Mouse (Mus musculus): Measurements from ENCODE around the gene Tnxb. TPM values are rescaled to one million over a fixed set of nuclear protein-coding genes. Genes with fewer than 3 reads are reported as not detected.
A peak's percentile ranks its signal among the peaks of the same experiment; 100 is the strongest.

Gene Tnxb
- polyA plus RNA-seq, 1 experiment from 2014 or later = 3.1 TPM

DNA sequence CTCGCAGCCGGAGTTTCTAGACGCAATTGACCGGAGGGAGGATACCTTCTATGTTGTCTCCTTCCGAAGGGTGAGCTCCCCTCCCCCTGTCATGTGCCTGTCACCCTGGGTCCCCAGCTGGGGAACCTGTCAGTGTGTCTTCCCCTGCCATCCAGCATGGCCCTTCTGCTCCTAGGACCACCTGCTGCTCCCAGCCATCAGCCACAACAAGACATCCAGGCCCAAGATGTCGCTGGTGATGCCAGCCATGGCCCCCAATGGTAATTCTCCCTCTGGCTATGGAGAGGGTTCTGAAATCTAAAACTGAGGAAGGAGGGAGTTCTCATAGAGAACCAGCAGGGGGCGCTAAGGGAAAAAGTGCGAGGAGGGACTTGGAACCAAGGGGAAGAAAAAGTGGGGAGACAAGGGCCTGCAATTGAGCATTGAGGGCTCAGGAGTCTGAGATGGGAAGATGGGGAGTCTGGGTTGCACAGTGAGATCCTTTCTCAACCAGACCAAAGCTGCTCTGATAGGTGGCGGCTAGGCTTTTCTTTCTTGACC is 16.5 kb upstream of the Tnxb start:
- Histone ChIP-seq H3K27ac (replicated peaks; ENCODE audit: low read depth, low read length) (no peak overlapping the region), H3K36me3 (ENCODE audit: control insufficient read depth, insufficient read depth, low read length) (peaks cover 42% of the 10 kb centered on the region), H3K27me3 (replicated peaks; ENCODE audit: control insufficient read depth, insufficient read depth, low read length) (no peaks in the 10 kb centered on the region), H3K9ac (ENCODE audit: low read depth, low read length) (no peak overlapping the region), H3K4me2 (ENCODE audit: low read depth, low read length) (no peak overlapping the region), H3K4me1 (ENCODE audit: control insufficient read depth, insufficient read depth, low read length) (peaks cover 7% of the 10 kb centered on the region), H3K4me3 (ENCODE audit: low read depth, low read length) (no peak overlapping the region), H3K9me3 (ENCODE audit: control insufficient read depth, low read length) (no peaks in the 10 kb centered on the region)
- DNase-seq (ENCODE audit: low spot score) (no peak), ATAC-seq (ENCODE audit: low read depth) (no peak)
- 63% methylated on average over 9 of the region's 9 CpGs for WGBS

DNA sequence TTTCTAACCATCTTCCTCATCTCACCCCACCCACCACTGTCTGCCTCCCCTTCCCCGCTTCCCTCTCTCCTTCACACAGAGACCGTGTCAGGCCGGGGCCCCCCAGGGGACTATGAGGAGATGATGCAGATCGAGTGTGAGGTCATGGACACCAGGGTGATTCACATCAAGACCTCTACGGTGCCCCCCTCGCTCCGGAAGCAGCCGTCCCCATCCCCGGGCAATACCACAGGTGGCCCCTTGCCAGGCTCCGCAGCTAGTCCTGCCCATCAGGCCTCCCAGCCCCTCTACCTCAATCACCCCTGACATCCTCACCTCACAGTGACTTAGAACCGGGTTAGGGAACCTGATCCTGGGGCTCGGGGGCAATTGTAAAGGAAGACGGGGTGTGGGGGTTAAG is 15.9 kb upstream of the Tnxb start:
- Histone ChIP-seq H3K27me3 (replicated peaks; ENCODE audit: control insufficient read depth, insufficient read depth, low read length) (0 out of 2 replicates have a peak, but pooled peaks cover 5% of the 10 kb centered on the region), H3K9me3 (ENCODE audit: control insufficient read depth, low read length) (no peaks in the 10 kb centered on the region), H3K4me3 (ENCODE audit: low read depth, low read length) (no peak overlapping the region), H3K4me1 (ENCODE audit: control insufficient read depth, insufficient read depth, low read length) (peaks cover 7% of the 10 kb centered on the region), H3K4me2 (ENCODE audit: low read depth, low read length) (no peak overlapping the region), H3K27ac (replicated peaks; ENCODE audit: low read depth, low read length) (no peak overlapping the region), H3K36me3 (ENCODE audit: control insufficient read depth, insufficient read depth, low read length) (peaks cover 37% of the 10 kb centered on the region), H3K9ac (ENCODE audit: low read depth, low read length) (no peak overlapping the region)
- 86% methylated on average over 13 of the region's 13 CpGs for WGBS
- DNase-seq (ENCODE audit: low spot score) (no peak), ATAC-seq (ENCODE audit: low read depth) (no peak)

DNA sequence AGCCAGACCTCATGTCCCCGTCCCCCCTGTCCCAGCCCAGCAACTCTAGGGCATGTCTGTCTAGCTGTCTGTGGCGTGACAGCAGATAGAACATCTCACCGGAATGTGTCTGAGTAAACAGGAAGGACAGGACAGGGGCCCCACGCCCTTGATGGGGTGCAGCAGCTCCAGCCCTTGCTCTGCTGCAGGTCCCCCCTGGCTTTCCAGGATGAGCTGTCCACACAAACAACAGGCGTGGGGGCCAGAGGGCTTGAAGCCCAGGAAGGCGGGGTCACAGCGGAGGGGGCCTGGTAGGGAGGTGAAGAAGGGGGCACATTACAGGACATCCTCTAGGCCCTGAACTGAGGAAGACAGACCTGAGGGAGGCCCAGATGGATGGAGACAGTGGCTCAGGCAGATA is 15.2 kb upstream of the Tnxb start:
- H3K4me1 ChIP-seq (ENCODE audit: control insufficient read depth, insufficient read depth, low read length) = peaks cover 7% of the 10 kb centered on the region
- no peak overlapping the region for H3K9ac ChIP-seq (ENCODE audit: low read depth, low read length)
- H3K36me3 ChIP-seq (ENCODE audit: control insufficient read depth, insufficient read depth, low read length) = peaks cover 34% of the 10 kb centered on the region
- 79% methylated on average over 7 of the region's 7 CpGs for WGBS
- H3K9me3 ChIP-seq (ENCODE audit: control insufficient read depth, low read length) = no peaks in the 10 kb centered on the region
- ATAC-seq (ENCODE audit: low read depth) = no peak
- no peak overlapping the region for H3K4me2 ChIP-seq (ENCODE audit: low read depth, low read length)
- H3K27me3 ChIP-seq (replicated peaks; ENCODE audit: control insufficient read depth, insufficient read depth, low read length) = 0 out of 2 replicates have a peak, but pooled peaks cover 10% of the 10 kb centered on the region
- no peak overlapping the region; the same call in 1 of the 2 replicates for H3K27ac ChIP-seq (replicated peaks; ENCODE audit: low read depth, low read length)
- H3K4me3 ChIP-seq (ENCODE audit: low read depth, low read length) = no peak overlapping the region
- no peak for DNase-seq (ENCODE audit: low spot score)

DNA sequence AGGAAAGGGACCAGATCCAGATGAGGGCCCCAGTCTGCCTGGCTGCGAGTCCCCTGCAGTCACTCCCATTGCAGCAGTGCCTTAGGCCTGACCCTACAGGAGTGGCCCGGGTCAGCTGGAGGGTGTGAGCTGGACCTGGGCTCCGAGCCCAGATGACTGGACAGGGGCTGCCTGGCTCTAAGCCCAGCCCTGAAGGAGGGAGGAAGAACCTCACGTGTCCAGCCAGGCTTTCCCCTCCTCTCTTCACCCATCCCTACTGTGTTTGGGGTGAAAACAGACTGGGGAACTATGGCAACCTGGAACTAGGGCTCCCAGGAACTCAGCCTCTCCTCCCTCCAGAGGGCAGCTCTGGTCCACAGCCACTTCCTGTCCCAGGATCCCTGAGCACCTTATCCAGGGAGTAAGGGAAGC is 14.7 kb upstream of the Tnxb start:
- Histone ChIP-seq H3K36me3 (ENCODE audit: control insufficient read depth, insufficient read depth, low read length) (peaks cover 30% of the 10 kb centered on the region), H3K4me2 (ENCODE audit: low read depth, low read length) (no peak overlapping the region), H3K27ac (replicated peaks; ENCODE audit: low read depth, low read length) (peak overlapping the region; percentile 58; the same call in 1 of the 2 replicates), H3K4me1 (ENCODE audit: control insufficient read depth, insufficient read depth, low read length) (peaks cover 7% of the 10 kb centered on the region), H3K27me3 (replicated peaks; ENCODE audit: control insufficient read depth, insufficient read depth, low read length) (0 out of 2 replicates have a peak, but pooled peaks cover 14% of the 10 kb centered on the region), H3K9ac (ENCODE audit: low read depth, low read length) (no peak overlapping the region), H3K4me3 (ENCODE audit: low read depth, low read length) (no peak overlapping the region), H3K9me3 (ENCODE audit: control insufficient read depth, low read length) (no peaks in the 10 kb centered on the region)
- ATAC-seq (ENCODE audit: low read depth) = peak; percentile 56
- 30% methylated on average over 3 of the region's 4 CpGs for WGBS
- DNase-seq (ENCODE audit: low spot score) = peak; percentile 71

DNA sequence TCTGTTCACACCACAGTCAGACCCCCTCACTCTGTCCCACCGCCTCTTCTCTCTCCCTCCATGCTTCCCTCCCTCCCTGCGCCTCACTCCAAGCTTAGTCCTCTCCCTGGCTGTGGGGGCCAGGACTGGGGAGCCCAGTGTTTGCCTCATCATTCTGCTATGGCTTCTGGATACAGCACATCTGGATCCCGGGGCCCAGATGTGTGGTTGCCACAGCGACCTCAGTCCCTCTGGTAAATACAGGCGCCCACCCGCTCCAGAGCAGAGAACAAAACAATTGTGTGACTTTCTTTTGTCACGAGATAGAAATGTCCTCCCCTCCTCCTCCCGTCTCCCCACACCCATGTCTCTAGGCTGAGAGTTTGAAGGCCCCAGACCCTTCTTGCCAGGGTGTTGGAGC is 13.7 kb upstream of the Tnxb start:
- ATAC-seq (ENCODE audit: low read depth) = no peak; the same call in 1 of the 2 replicates
- Histone ChIP-seq H3K4me2 (ENCODE audit: low read depth, low read length) (no peak overlapping the region), H3K36me3 (ENCODE audit: control insufficient read depth, insufficient read depth, low read length) (peaks cover 19% of the 10 kb centered on the region), H3K4me3 (ENCODE audit: low read depth, low read length) (no peak overlapping the region), H3K9ac (ENCODE audit: low read depth, low read length) (no peak overlapping the region; the same call in 1 of the 2 replicates), H3K4me1 (ENCODE audit: control insufficient read depth, insufficient read depth, low read length) (peaks cover 17% of the 10 kb centered on the region), H3K27me3 (replicated peaks; ENCODE audit: control insufficient read depth, insufficient read depth, low read length) (peaks cover 18% of the 10 kb centered on the region; the same call in 1 of the 2 replicates), H3K9me3 (ENCODE audit: control insufficient read depth, low read length) (no peaks in the 10 kb centered on the region), H3K27ac (replicated peaks; ENCODE audit: low read depth, low read length) (peak overlapping the region; percentile 44)
- no peak for DNase-seq (ENCODE audit: low spot score)
- 42% methylated on average over 8 of the region's 8 CpGs for WGBS

DNA sequence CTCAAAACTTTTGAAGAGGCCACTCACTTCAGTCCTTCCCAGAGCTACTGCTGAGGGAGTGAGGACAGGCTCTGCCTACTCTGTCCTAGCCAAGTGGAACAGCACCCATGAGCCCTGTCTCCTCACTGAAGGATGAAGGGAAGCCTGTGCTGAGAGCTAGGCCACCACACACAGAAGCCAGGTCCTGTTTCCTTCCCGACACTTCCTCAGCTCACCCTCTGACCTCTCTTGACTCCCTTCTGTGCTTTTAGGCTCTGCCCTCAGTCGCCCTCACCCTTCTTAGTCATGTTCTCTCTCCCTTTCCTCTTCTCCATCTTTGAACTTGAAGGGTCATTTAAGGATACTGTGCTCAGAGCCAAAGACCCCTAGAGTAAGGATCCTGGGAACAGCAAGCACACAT is 13.1 kb upstream of the Tnxb start:
- 46% methylated on average over 2 of the region's 2 CpGs for WGBS

DNA sequence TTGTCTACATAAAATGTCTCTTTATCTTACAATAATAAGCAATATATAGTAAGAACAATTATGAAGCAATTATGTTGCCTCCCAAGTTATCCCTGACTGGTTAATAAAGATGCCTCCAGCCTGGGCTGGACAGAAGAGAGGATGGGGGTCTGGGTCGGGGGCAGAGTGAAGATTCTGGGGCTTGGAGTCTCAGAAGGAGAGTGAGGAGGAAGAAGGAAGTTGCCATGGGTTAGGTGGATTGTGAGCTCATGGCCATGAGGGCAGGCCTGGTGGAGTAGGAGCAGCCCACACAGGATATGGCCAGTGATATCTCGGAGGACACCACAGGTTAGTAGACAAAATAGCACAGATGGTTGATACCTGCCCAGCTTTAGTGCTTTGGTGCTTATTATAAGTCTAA is 12.2 kb upstream of the Tnxb start:
- Histone ChIP-seq H3K27me3 (replicated peaks; ENCODE audit: control insufficient read depth, insufficient read depth, low read length) (peaks cover 18% of the 10 kb centered on the region; the same call in 1 of the 2 replicates), H3K4me3 (ENCODE audit: low read depth, low read length) (no peak overlapping the region), H3K9me3 (ENCODE audit: control insufficient read depth, low read length) (no peaks in the 10 kb centered on the region), H3K27ac (replicated peaks; ENCODE audit: low read depth, low read length) (no peak overlapping the region), H3K36me3 (ENCODE audit: control insufficient read depth, insufficient read depth, low read length) (peaks cover 6% of the 10 kb centered on the region), H3K4me2 (ENCODE audit: low read depth, low read length) (no peak overlapping the region), H3K9ac (ENCODE audit: low read depth, low read length) (no peak overlapping the region), H3K4me1 (ENCODE audit: control insufficient read depth, insufficient read depth, low read length) (peaks cover 17% of the 10 kb centered on the region)
- 74% methylated on average over 2 of the region's 2 CpGs for WGBS
- ATAC-seq (ENCODE audit: low read depth) (no peak), DNase-seq (ENCODE audit: low spot score) (no peak)

More for the DNA sequence above, 13.1 kb upstream of the Tnxb start:
- H3K27ac ChIP-seq (replicated peaks; ENCODE audit: low read depth, low read length) = no peak overlapping the region
- no peak overlapping the region for H3K9ac ChIP-seq (ENCODE audit: low read depth, low read length)
- H3K4me1 ChIP-seq (ENCODE audit: control insufficient read depth, insufficient read depth, low read length) = peaks cover 17% of the 10 kb centered on the region
- ATAC-seq (ENCODE audit: low read depth) (no peak), DNase-seq (ENCODE audit: low spot score) (no peak)
- H3K4me3 ChIP-seq (ENCODE audit: low read depth, low read length) = no peak overlapping the region
- peaks cover 13% of the 10 kb centered on the region for H3K36me3 ChIP-seq (ENCODE audit: control insufficient read depth, insufficient read depth, low read length)
- peaks cover 18% of the 10 kb centered on the region; the same call in 1 of the 2 replicates for H3K27me3 ChIP-seq (replicated peaks; ENCODE audit: control insufficient read depth, insufficient read depth, low read length)
- H3K4me2 ChIP-seq (ENCODE audit: low read depth, low read length) = no peak overlapping the region
- H3K9me3 ChIP-seq (ENCODE audit: control insufficient read depth, low read length) = no peaks in the 10 kb centered on the region

DNA sequence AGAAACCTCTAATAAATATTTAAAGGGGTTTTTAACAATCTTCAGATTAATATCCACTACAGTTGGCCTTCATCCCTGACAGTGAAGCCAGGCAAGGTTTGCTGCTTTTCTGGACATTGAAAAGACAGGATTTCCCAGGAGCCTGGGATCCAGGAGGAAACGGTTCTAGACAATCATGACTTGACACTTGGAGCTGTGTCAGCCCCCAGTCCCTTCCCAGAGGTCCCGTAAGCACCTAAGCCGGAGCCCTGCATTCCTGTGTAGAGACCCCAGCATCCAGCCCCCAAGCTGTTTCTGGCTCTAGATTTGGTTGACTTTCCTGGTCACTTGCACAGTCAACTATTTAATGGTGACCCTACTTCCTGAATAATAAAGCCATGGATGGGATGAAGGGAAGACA is 11.7 kb upstream of the Tnxb start:
- Histone ChIP-seq H3K36me3 (ENCODE audit: control insufficient read depth, insufficient read depth, low read length) (peaks cover 4% of the 10 kb centered on the region; the same call in 1 of the 2 replicates), H3K4me3 (ENCODE audit: low read depth, low read length) (no peak overlapping the region), H3K27ac (replicated peaks; ENCODE audit: low read depth, low read length) (no peak overlapping the region), H3K27me3 (replicated peaks; ENCODE audit: control insufficient read depth, insufficient read depth, low read length) (peaks cover 21% of the 10 kb centered on the region; the same call in 1 of the 2 replicates), H3K4me2 (ENCODE audit: low read depth, low read length) (no peak overlapping the region), H3K4me1 (ENCODE audit: control insufficient read depth, insufficient read depth, low read length) (peaks cover 17% of the 10 kb centered on the region), H3K9me3 (ENCODE audit: control insufficient read depth, low read length) (no peaks in the 10 kb centered on the region), H3K9ac (ENCODE audit: low read depth, low read length) (no peak overlapping the region)
- DNase-seq (ENCODE audit: low spot score) = no peak
- 71% methylated on average over 3 of the region's 3 CpGs for WGBS
- ATAC-seq (ENCODE audit: low read depth) = no peak
